Mouse (Mus musculus) ovary, postnatal 36 days (tissue): ENCODE measurements around the gene Clpb.

Source experiments
- DNase-seq: peaks from one replicate; pipeline ENCODE4 v3.0.0; 2022; ENCODE audit warnings: low spot score, mixed read lengths

Gene Clpb

DNA sequence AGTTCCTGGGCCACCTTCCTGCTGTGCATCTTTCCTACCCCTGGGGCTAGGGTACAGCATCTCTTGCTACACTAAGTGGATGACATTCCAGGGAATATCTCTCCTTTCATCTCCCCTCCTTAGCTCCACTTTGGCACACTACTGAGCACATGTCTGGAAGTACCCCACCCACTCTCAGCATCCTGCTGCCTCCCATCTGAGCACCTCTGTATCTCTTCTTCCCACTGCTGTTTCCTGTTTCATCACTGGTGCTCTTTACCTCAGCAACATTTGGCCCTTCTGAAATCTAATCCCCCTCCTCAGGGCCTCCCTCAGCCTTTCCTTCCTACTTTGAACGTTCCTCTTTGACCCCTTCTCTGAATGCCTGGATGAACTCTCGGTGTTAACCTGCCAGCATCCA lies 63.5 kb downstream of the Clpb start:
- no peak for DNase-seq

- no peak for DNase-seq
Measured at GRCm38 (mm10) chr7:101732096-101732495, 68.7 kb downstream of the Clpb start.

DNA sequence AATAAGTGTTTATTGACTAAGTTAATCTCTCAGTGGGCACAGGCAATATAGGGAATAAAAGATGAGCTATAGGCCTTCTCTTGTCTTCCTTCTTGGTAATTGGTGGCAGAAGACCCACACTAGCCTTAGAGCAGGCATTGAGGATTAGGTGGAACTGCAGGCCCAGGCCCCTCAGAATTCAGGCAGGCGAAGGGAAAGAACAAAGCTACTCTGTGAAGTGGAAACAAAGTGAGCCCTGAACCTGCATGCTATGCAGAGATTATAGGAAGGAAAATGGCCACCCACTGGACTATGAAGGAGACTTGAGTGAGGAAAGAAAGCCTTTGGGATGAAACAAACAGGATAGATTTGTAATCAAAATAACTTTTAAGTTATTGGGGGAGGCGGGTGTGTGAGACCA lies 69.6 kb downstream of the Clpb start:
- DNase-seq = no peak

DNA sequence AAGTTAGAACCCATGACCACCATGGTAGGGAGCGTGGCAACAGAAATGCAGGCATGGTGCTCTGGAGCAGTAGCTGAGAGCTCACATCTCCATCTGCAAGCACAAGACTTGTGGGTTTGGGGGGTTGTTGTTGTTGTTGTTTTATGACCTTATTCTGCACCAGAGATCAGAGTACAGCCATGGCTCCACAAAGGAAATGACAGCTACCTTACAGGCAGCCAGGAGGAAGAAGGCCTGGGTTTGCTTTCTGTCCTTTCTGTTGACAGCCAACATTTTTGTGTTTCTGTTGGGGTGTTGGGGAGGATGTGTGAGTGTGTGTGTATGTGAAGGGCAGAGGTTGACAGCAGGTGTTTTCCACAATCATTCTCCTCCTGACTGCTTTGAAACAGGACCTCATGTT lies 71.9 kb downstream of the Clpb start:
- DNase-seq = no peak

DNA sequence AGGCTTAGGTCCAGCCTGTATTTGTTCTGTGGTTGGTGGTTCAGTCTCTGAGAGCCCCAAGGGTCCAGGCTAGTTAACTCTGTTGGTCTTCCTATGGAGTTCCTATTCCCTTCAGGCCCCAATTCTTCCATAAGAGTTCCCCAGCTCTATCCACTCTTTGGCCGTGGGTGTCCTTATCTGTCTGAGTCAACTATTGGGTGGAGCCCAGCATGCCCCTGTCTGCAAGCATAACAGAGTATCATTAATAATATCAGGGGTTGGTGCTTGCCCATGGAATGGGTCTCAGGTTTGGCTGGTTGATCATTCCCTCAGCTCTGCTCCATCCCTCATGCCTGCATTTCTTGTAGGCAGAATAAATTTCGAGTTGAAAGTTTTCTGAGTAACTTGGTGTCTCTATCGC lies 74.3 kb downstream of the Clpb start:
- no peak for DNase-seq

DNA sequence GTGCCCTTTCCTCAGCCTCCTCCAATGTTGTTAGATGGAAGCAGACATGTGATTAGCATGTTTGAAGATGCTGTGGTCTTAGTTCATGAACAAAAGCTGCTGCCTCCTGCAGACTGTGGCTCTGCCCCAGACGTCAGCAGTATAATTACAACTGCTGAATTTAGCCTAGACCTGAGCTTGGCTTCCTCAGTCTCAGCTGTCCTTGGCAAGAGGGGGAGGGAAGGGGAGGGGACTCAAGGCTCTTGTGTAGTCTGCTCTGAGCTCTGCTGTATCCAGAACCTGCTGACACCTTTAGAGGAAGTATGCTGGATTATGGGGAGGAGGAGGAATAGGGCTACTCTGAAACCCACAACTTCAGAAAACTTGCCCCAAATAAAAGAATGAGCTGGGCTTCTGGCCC lies 76.2 kb downstream of the Clpb start:
- DNase-seq = peak; percentile 34

DNA sequence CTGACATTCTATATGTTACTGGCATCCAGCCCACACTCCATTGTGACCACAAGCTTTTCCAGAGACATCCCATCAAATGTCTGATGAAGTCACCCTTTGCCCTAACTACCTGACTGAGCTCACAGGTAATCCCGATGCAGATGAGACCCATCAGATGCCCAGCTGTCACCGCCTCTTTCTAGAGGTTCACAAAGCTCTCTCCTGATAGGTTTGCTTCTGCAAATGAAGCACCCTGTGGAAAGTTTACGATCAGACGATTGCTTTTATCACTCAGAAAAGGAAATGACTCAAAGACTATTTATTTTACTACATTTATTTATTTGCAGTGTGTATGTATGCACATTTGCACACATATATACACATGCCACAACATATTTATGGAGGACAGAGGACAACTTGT lies 80.1 kb downstream of the Clpb start:
- no peak for DNase-seq

DNA sequence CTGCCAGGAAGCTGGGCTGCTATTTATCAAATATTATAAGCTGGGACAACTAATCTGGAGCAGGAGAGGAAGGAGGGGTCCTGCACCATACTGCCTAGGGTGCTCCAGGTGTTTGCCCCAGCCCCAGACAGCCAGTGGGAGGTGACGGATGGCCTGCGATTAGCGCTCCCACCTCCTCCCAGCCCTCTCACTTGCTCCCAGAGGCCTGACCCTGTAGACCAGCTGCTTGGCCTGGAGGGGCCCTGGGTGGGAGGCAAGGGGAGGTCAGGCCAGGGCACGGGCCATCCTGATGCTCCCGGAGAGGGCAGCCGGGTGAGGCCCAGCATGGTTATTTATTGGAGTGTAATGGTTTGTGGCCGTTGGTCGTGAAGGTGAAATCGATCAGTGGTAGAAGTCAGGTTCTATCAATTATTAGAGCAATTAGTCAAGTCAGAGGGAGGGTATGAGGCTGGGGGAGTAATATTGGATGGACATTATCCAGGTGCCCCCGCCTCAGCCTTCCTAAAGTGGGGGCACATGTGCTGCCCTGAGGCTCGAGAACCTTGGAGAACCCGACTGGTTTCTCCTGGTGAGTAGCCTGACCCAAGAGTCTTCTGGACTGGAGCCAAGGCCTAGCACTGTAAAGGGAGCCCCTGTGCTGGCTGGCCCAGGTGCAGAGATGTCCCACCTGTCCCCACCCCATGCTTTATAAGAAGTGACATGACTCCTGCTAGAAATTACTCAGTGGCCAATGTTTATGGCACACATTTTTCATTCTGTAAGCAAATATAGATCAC lies 83.3 kb downstream of the Clpb start:
- no peak for DNase-seq

DNA sequence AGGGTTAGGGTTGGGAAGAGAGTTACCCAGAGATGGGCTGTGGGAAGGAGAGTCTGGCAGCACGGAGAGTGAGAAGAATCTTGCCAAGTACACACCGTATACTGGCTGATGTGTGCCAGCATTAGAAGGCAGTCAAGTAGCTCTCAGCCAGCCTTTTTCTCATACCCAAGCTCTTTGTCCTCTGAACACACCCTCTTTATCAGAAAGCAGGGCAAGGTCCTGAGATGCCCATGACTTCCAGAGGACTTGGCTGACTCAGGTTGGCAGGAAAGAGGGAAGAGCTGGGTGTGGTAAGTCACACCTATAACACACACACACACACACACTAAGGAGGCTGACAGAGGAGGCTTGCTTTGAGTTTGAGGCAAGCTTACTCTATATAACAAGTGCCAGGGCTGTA lies 86.8 kb downstream of the Clpb start:
- no peak for DNase-seq

- no peak for DNase-seq
Measured at GRCm38 (mm10) chr7:101752346-101752745, 88.9 kb downstream of the Clpb start.

GRCm38 (mm10) chr7:101753492-101753891 lies 90.1 kb downstream of the Clpb start:
- DNase-seq = no peak

- DNase-seq = no peak
Measured at GRCm38 (mm10) chr7:101754416-101754815, 91.0 kb downstream of the Clpb start.

DNA sequence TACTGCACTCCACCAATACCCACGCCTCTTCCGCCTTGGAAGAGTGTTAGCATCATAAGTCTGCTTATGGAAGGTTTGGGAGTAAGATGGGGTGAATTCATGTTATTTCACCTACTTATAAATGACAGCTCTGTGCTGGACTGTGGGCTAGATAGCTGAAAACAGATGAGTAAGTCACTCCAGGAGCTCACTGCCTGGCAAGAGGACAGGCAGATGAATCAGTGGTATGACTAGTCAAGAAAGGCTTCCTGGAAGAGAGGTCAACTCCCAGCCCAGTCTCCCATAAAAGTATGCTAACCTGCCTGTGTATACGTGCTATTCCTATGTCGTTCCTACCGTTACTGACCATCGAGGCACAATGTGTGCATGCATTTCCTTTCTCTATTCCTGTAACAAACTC lies 91.9 kb downstream of the Clpb start:
- no peak for DNase-seq

- peak; percentile 20 for DNase-seq
Measured at GRCm38 (mm10) chr7:101761899-101762780, 98.7 kb downstream of the Clpb start.

DNA sequence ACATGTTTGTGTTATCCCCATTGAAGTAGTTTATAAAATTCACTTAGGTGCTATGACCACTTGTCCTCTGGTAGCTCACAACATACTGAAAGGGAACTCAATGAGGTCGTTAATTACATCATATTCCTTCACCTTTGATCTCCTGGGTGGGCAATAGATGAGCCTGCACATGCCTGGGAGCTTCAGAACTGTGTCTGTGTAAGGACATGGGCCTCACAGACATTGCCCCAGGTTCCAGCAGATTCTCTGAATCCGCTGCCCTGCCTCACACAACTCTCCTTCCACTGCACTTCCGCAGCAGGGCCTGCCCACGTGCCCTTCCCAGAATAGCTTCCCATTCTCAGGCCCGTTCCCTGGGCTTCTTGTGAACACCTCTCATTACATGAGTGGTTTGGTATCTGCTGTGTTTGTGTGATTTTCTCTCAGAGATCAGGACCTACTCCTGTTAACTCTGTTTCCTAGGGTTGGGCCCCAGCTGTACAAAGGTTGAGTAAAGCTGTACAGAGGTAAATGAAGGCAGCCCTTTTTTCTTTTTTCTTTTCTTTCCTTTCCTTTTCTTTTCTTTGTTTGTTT lies 104.0 kb downstream of the Clpb start:
- DNase-seq = no peak

DNA sequence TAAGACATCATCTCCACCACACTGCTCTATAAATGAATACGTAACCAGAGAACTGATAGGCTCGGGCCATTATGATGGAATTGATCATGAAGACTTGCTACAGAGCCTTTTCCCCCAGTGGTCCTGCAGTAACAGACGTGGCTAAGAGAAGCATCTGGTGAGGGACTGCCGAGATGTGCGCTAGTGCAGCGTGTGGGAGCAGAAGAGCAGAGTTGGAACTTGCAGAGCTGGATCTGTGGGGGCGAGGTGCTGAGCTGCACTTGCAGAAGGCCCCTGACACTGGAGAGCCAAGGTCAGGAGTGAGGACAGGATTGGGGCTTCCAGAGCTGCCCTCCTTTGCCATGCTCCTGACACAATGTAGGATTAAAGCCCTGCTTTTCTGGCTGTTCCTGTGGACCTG lies 106.6 kb downstream of the Clpb start:
- no peak for DNase-seq

- no peak for DNase-seq
Measured at GRCm38 (mm10) chr7:101771604-101772003, 108.2 kb downstream of the Clpb start.

GRCm38 (mm10) chr7:101772687-101773086 lies 109.3 kb downstream of the Clpb start:
- no peak for DNase-seq

DNA sequence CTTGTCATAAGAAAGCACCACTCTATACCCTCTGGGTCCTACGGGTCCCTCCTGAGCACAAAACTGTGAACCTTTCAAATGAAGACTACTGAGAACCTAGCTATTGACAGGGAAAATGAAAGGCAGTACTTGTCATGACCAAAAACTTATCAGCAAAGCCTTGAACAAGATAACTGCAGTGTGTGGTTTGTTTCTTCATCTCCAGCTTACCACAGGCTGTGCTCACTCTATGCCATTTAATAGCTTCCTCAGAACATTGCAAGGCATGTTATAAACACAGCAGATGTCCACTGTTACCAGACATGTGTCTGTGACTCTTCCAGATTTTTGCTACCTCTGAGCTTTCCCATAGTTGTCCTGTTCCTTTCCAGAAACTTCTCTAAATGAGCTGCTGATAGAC lies 113.6 kb downstream of the Clpb start:
- DNase-seq = no peak

GRCm38 (mm10) chr7:101817861-101818401 lies 154.5 kb downstream of the Clpb start, which contains the start of gene Phox2a:
Phox2a (plus strand) TSS chr7:101818313.
- DNase-seq = no peak

- no peak for DNase-seq
Measured at GRCm38 (mm10) chr7:101820295-101821030, 157.0 kb downstream of the Clpb start.
